Mouse (Mus musculus): ENCODE measurements around the gene Rnf40.

Gene Rnf40

DNA sequence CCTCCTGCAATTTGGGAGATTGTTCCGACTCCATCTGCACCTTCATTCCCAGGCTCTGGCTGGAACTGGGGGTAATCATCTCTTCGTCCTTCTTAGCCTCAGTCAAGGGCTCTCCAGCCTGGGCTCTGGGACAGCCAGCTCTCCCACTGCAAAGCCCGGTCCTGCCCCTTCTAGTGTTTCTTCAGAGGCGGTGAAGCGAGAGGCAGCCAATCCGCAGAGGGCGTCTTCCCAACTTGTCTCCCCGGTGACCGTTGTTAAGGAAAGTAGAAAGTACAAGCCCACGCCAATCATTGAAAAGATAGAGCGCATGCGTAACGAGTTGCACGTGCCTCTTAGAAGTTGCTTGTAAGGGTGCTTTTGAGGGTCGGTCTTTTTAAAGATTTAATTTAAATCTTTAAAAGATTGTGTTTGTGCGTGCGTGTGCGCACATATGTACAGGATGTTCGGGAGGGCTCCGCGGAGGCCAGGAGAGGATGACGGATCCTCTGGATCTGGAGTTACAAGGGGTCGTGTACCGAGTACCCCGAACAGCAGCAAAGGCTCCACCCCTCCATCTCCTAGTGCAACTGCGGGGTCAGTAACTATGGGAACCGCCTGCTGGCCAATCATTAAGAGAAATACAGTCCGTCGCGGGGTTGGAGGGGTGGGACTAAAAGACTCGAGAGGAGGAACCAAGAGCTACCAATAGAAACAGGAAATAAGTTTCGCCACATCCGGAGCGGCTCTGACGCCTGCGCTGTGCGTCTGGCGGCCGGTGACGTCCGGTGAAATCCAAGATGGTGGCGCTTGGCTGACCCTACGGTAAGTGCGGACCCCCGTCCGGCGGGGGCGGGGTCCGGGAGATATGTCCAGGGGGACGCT is at the start of gene Rnf40, which contains the start of gene Ccdc189:
Rnf40 (plus strand) TSS at position 757 of the 861 bp plus-strand sequence.
Ccdc189 (minus strand) TSS at position 585 of the 861 bp plus-strand sequence.
- DNase-seq (ENCODE audit: low spot score in 2 of 2), result peak; percentile 95 to 96

- DNase-seq (ENCODE audit: low spot score in 2 of 2), result no peak
Observed at GRCm38 (mm10) chr7:127541671-127542070, 46.9 kb upstream of the Rnf40 start.

GRCm38 (mm10) chr7:127549116-127549835 is 39.3 kb upstream of the Rnf40 start:
- peak in 1 of 2 experiments; percentile 26 for DNase-seq (ENCODE audit: low spot score in 2 of 2)

DNA sequence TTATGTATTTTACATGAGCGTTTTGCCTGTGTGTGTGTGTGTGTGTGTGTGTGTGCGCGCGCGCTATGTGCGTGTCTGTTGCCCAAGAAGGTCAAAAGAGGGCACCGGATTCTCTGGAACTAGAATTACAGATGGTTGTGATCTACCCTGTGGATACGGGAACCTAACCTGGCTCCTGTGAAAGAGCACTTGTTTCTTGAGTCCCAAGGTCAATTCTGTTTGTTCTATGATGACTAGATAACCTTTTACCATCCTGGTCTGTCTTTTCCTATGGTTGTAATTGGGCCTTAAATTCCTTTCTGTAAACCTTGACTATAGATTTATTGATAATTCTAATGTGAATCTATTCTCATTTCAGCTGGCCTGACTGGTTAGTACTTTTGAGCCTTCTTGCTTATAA is 37.0 kb upstream of the Rnf40 start:
- no peak for DNase-seq (ENCODE audit: low spot score in 2 of 2)

GRCm38 (mm10) chr7:127560580-127560979 is 28.0 kb upstream of the Rnf40 start:
- no peak for DNase-seq (ENCODE audit: low spot score in 2 of 2)

GRCm38 (mm10) chr7:127561340-127561858 is 27.2 kb upstream of the Rnf40 start, which contains the start of gene Tmem265:
Gene Tmem265, plus strand, starts transcription at chr7:127561390.
- no peak for DNase-seq (ENCODE audit: low spot score in 2 of 2)

DNA sequence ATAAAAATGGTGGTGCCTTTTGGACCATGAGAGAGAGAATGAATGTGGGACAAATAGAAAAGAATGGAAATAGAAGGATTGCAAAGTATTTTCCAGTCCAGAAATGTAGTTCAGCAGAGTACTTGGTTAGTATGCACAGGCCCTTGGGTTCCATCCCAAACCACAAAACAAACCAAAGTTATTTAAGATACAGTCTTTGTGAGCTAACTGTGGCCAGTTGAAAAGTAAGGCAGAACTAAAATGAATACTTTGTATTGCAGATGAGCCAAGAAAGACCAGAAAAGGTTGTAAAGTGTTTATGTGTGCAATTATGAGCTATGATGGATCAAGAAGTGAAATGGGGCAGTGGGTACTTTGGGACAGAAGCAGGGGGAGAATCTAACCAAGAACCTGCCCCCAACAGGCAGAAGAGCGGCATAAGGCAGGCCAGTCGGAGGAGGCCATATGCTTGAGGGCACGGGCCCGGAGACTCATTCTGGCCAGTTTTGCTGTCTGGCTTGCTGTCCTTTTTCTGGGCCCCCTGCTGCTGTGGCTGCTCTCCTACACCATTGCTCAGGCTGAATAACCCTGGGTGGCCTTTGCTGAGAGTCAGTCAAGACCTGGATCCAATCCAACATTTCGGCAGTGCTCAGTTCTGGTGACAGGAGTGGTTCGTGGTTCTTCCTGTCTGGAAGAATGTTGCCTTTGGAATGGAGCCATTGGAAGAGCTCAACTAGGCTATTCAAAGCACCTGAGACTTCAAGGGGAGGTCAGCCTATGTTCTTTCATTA is 24.0 kb upstream of the Rnf40 start:
- DNase-seq (ENCODE audit: low spot score in 2 of 2), result no peak

DNA sequence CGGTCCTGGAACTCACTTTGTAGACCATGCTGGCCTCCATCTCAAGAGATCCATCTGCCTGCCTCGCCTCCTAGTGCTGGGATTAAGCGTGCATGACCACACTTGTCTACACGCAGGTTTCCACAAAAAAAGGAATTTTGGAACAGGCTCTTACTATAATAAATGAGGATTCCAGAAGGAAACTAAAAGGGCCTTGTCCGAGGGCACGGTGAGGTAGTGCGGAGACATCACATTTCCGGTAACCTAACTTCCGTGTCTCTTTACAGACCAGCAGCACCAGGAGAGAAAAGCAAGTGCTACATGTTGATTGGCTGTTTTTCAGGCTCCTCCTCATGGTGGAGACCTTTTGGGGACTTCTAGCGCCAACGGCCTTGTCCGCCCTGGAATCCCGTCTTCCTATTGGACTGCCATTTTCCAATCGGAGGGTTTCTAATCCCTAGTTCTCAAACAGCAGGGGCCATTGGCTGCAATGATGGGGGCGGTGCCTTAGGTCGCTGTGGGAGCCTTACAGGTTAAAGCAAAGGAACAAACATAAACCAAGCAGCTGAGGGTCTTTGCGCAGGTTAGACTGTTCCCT is 15.6 kb upstream of the Rnf40 start, which contains the start of gene Phkg2:
Phkg2 (plus strand) TSS at position 446 of the 577 bp plus-strand sequence.
- DNase-seq (ENCODE audit: low spot score in 2 of 2), result peak; percentile 90 to 94

GRCm38 (mm10) chr7:127573503-127574008 is 15.0 kb upstream of the Rnf40 start:
- DNase-seq (ENCODE audit: low spot score in 2 of 2), result no peak

GRCm38 (mm10) chr7:127574115-127574514 is 14.5 kb upstream of the Rnf40 start:
- no peak for DNase-seq (ENCODE audit: low spot score in 2 of 2)

GRCm38 (mm10) chr7:127583260-127583659 is 5.3 kb upstream of the Rnf40 start:
- DNase-seq (ENCODE audit: low spot score in 2 of 2), result no peak

GRCm38 (mm10) chr7:127585031-127585430 is 3.5 kb upstream of the Rnf40 start:
- DNase-seq (ENCODE audit: low spot score in 2 of 2), result no peak

- DNase-seq (ENCODE audit: low spot score in 2 of 2), result no peak
Observed at GRCm38 (mm10) chr7:127586149-127586548, 2.4 kb upstream of the Rnf40 start.

- no peak for DNase-seq (ENCODE audit: low spot score in 2 of 2)
Observed at GRCm38 (mm10) chr7:127587196-127587595, 1.4 kb upstream of the Rnf40 start.

DNA sequence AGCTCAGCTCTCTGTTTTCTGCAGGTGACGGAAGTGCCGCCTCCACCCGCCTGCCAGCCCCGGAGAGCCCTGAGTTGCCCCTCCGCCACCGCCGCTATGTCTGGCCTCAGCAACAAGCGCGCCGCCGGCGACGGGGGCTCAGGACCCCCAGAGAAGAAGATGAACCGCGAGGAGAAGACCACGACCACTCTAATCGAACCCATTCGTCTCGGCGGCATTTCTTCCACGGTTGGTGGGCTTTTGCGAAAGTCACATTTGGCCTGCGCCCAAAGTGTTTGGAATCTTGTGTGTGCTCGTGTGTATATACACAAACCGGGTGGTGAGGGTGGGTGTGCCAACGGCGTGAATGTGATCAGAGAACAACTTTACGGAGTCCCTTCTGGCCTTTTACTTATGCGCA is 334 bp downstream of the Rnf40 start:
- DNase-seq (ENCODE audit: low spot score in 2 of 2), result no peak

GRCm38 (mm10) chr7:127589637-127590036 is 1.1 kb downstream of the Rnf40 start:
- DNase-seq (ENCODE audit: low spot score in 2 of 2), result no peak

DNA sequence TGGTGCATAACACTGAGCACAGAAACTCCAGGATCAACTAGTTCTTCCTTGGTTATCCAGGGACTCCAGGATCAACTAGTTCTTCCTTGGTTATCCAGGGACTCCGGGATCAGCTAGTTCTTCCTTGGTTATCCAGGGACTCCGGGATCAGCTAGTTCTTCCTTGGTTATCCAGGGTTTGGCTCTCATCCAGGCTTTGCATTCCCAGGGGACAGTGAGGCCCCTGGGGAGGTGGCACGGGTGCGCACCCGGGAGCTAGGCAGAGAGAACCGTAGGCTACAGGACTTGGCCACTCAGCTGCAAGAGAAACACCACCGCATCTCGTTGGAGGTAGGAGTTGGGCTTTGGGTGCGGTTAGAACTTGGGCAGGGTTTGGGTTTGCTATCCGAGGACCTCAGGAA is 2.5 kb downstream of the Rnf40 start:
- DNase-seq (ENCODE audit: low spot score in 2 of 2), result no peak

DNA sequence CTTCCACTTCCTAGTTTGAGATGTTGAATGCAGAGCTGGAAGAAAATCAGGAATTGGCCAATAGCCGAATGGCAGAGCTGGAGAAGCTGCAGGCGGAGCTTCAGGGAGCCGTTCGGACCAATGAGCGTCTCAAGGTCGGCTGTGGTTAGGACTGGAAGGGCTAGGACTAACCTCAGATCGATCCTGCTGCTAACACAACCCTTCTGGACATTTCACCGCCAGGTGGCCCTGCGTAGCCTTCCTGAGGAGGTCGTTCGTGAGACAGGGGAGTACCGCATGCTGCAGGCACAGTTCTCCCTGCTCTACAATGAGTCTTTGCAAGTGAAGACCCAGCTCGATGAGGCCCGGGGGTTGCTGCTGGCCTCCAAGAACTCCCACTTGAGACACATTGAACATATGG is 4.0 kb downstream of the Rnf40 start:
- no peak for DNase-seq (ENCODE audit: low spot score in 2 of 2)

GRCm38 (mm10) chr7:127596747-127597146 is 8.2 kb downstream of the Rnf40 start:
- no peak for DNase-seq (ENCODE audit: low spot score in 2 of 2)

- no peak for DNase-seq (ENCODE audit: low spot score in 2 of 2)
Observed at GRCm38 (mm10) chr7:127600612-127601011, 12.0 kb downstream of the Rnf40 start.

DNA sequence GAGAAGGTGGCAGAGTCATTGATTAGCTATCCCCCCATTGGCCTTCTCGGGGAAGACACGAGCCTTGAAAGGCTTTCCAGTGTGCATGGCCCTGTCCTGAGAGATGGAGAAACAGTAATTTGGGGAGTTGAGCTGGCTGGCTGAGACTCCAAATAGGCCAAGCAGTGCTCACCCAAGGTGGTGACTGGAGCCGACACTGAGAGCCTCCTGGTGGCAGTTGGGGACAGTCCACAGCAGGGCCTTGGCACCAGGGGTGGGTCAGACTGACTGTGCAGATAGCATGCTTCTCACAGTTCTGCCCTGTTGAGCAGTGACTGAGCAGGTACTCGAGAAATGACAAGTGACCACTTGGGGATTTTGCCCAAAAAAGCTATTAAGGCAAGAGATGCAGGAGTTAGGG is 13.2 kb downstream of the Rnf40 start:
- no peak for DNase-seq (ENCODE audit: low spot score in 2 of 2)
